Mouse (Mus musculus): ENCODE data around the gene Tmem220.

DNA sequence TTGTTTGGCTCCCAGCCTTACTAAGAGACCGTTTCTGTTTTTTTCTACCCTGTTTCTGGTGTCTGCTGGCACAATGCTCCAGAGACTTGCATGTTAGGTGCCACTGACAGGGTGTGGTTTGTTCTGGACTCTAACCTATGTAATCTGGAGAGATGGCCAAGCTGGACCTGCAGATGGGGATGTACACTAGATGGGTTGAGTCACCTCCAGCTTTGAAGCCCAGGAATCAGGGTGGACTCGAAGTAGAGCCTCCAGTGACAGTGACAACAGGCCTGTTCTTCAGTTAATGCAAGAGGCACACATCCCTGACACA lies 6.6 kb downstream of the Tmem220 start:
- no peak for TF ChIP-seq ELF1 (IDR thresholded peaks at IDR 0.05; ENCODE audit: low read depth, low read length)
- TF ChIP-seq EP300 (IDR thresholded peaks at IDR 0.05; ENCODE audit: low read length) = no peak
- no peak for TF ChIP-seq CTCF (conservative IDR thresholded peaks at IDR 0.05 in 1 of 2, IDR thresholded peaks at IDR 0.05 in 1 of 2; ENCODE audit: low read depth in 2 of 2, low read length in 2 of 2)
- TF ChIP-seq SMC3 (IDR thresholded peaks at IDR 0.05; ENCODE audit: low read depth, low read length) = no peak
- TF ChIP-seq POLR2A (IDR thresholded peaks at IDR 0.05; ENCODE audit: low read depth, low read length) = no peak
- no peak for TF ChIP-seq MAX (IDR thresholded peaks at IDR 0.05; ENCODE audit: low read length)
- no peak for TF ChIP-seq ZNF384 (IDR thresholded peaks at IDR 0.05; ENCODE audit: low read depth, low read length)
- TF ChIP-seq TBP (conservative IDR thresholded peaks at IDR 0.05; ENCODE audit: low read depth, low read length) = no peak
- no peak for TF ChIP-seq ETS1 (conservative IDR thresholded peaks at IDR 0.05; ENCODE audit: low read depth, low read length)
- TF ChIP-seq JUN (IDR thresholded peaks at IDR 0.05; ENCODE audit: insufficient read depth, low read depth, low read length) = no peak
- no peak for TF ChIP-seq ZKSCAN1 (IDR thresholded peaks at IDR 0.05; ENCODE audit: borderline replicate concordance, low read depth, low read length)

Data from CH12.LX (cell line).